Mouse (Mus musculus): ENCODE results near the gene Sult4a1. TPM values are rescaled to one million over a fixed set of nuclear protein-coding genes. Genes with fewer than 3 reads are reported as not detected.

Gene Sult4a1
- total RNA-seq, 2 experiments from 2014 or later, result not detected

DNA sequence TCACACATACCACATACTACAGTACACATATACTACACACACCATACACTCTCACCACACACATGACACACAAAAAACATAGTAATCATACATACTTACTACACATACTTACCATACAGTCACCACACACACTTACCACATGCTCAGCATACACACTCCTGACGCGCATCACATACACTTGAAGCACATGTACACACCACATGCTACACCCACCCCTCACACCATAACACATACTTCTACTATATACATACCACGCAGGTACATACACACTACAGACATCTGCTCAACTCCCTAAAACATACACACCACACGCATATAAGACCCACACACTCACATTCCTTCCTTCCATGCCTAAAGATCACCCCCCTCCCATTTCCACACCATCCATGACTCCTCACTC, 52.3 kb downstream of the Sult4a1 start:
- no peak for ATAC-seq (replicated peaks; ENCODE audit: poor library complexity, severe bottlenecking)

DNA sequence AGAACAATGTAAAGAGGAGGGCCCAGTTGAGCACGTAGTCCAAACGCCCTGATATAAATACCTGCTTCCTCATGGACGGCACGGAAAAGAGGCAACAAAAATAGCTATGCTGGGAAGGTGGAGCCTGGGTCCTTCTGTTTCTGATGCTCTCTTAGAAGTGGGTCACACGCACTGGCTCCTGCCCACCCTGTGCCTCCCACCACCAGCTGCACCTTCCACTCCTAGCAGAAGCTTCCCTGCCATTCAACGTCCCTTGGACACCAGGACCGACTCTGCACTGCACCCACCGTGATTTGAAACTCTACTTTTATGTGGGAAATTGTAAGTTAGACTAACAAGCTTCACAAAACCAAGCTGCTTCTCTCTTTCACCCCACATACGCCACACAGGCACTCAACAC, 53.2 kb downstream of the Sult4a1 start:
- ATAC-seq (replicated peaks; ENCODE audit: poor library complexity, severe bottlenecking), result no peak

DNA sequence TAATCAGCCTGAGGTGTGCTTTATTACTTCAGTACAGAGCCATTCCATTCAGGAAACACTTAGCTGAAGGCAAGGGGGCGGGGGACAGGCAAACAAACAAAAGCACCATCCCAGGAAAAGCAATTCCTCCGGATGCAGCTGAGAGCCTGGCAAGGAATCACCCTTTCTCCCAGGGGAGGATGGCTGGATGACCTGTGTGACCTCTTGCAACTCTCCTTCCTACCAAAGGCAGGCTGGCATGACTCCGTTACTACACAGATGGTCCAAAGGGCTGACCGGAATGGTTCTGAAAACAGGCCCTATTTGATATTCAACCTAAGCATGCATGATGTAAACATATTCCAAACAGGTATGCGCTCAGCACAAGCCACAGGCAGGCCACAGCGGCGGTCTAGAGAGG, 56.0 kb downstream of the Sult4a1 start:
- ATAC-seq (replicated peaks; ENCODE audit: poor library complexity, severe bottlenecking), result no peak

DNA sequence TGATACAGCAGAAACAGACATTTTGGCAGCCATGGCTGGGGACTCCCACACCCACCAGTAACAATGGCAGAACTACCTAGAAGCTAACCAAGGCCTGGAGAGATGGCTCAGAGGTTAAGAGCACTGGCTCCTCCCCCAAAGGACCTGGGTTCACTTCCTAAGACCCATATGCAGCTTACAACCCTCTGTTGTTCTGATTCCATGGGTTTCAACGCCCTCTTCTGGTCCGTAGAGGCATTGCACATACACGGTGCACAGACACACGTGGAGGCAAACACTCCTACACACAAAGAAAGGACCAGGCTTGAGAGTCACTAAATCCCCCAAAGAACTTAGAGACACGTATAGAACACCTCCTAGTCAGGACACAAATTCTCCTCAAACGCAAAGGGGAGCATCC, 60.0 kb downstream of the Sult4a1 start:
- ATAC-seq (replicated peaks; ENCODE audit: poor library complexity, severe bottlenecking), result no peak

DNA sequence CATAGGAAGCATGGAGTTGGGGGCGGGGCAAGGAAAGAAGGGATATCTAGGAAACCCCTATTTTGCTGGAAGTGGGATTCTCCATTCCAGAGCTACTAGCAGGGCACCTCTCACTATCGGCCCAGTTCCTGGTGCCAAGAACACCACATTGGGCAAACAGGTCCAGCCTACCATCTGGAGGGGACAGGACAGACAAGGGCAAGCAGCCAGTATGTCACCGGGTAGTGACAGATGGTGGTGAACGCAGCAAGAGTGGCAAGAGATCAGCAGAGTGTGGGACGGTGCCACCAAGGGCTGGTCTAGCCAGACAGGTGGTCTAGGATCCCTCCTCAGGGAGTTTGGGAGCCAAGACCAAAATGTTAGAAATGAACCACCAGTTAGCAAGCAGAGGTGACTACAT, 68.5 kb downstream of the Sult4a1 start:
- ATAC-seq (replicated peaks; ENCODE audit: poor library complexity, severe bottlenecking), result no peak

Other genes starting within 250 kb of the Sult4a1 start
- not detected in 2 replicates for gene Efcab6, start 40.4 kb downstream of the Sult4a1 start, total RNA-seq (2014; fragmentation: Nextera tagmentation)
- not detected in 2 replicates for gene Efcab6, start 40.4 kb downstream of the Sult4a1 start, total RNA-seq (2017)
- gene Pnpla5, start 17.4 kb upstream of the Sult4a1 start, total RNA-seq (2014; fragmentation: Nextera tagmentation), result not detected in 2 replicates
- not detected in 2 replicates for gene Pnpla5, start 17.4 kb upstream of the Sult4a1 start, total RNA-seq (2017)
- gene Pnpla3, start 62.1 kb upstream of the Sult4a1 start, total RNA-seq (2014; fragmentation: Nextera tagmentation), result not detected in 2 replicates
- gene Pnpla3, start 62.1 kb upstream of the Sult4a1 start, total RNA-seq (2017), result not detected in 2 replicates
- gene Samm50, start 86.5 kb upstream of the Sult4a1 start, total RNA-seq (2014; fragmentation: Nextera tagmentation), result 51.4 and 66.9 TPM in 2 replicates
- gene Samm50, start 86.5 kb upstream of the Sult4a1 start, total RNA-seq (2017), result 41.9 and 47.7 TPM in 2 replicates
- 3.9 and 4.3 TPM in 2 replicates for gene Parvb, start 126.3 kb upstream of the Sult4a1 start, total RNA-seq (2014; fragmentation: Nextera tagmentation)
- 0.36 and 0.43 TPM in 2 replicates for gene Parvb, start 126.3 kb upstream of the Sult4a1 start, total RNA-seq (2017)
- 154 and 178 TPM in 2 replicates for gene Parvg, start 218.3 kb upstream of the Sult4a1 start, total RNA-seq (2014; fragmentation: Nextera tagmentation)
- 215 and 279 TPM in 2 replicates for gene Parvg, start 218.3 kb upstream of the Sult4a1 start, total RNA-seq (2017)